In the genomic region with DNA sequence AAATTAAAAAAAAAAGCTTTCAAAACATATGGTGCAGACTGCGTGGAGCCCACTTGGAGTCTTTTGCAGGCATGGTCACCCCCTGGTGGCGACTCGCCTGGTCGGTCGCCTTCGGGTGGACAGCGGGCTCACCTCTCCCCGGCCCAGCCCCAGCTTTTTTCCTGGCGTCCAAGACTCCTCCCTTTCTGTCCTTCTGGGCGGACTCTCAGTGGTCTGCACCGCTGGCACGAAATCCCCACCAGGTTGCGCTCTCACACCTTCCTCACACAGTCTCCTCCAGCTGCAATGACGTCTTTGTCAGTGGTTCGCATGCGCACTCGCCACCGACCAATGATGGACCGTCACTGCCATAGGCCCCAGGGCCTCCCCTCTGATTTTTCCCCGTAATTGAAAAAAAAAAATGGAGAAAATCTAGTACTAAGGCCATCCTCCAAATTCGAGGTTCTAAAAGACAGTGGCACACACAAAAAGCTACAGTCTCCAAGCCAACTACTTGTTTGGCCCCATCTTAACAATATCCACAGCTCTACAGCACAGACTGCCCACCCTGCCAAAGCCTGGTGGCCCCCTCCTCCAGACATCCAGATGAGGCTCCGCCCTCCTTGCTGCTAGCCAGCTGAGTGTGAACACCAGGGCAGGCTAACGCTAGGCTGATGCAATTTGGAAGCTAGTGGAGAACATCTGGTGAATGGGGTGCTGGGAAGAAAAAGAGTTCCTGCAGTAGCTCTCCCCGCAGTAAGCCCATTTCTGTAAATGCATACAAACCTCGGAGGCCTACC, we compare ENCODE assay signal across 7 mouse cellular contexts.
DNase-seq lines count a peak whose midpoint lies in the region; ATAC-seq and TF ChIP-seq lines count a peak whose summit lies in the region.

No protein-coding gene starts in this region.

- 19% methylated on average over 25 of the region's 25 CpGs for WGBS in embryonic facial prominence, embryonic 15.5 days
- 19% methylated on average over 25 of the region's 25 CpGs for WGBS in heart, embryonic 10.5 days
- 17% methylated on average over 25 of the region's 25 CpGs for WGBS in limb, embryonic 14.5 days
- WGBS in midbrain, embryonic 16.5 days = 20% methylated on average over 25 of the region's 25 CpGs

- no peaks in the 10 kb centered on the region for H3K36me3 ChIP-seq in embryonic facial prominence, embryonic 15.5 days
- H3K36me3 ChIP-seq in heart, embryonic 10.5 days = no peaks in the 10 kb centered on the region
- H3K36me3 ChIP-seq in limb, embryonic 14.5 days (ENCODE audit: control insufficient read depth, insufficient read depth, low read length) = no peaks in the 10 kb centered on the region
- no peaks in the 10 kb centered on the region for H3K36me3 ChIP-seq in midbrain, embryonic 16.5 days (ENCODE audit: control insufficient read depth, insufficient read depth, low read length)
- no peaks in the 10 kb centered on the region for H3K36me3 ChIP-seq in splenic B cell, adult 2 months (ENCODE audit: control insufficient read depth, insufficient read depth, low read length, poor library complexity, severe bottlenecking)

- TF ChIP-seq POLR2A in limb, embryonic 14.5 days (IDR thresholded peaks at IDR 0.05; ENCODE audit: borderline replicate concordance, extremely low read depth, insufficient read depth, insufficient read length) = no peak

- ATAC-seq in embryonic facial prominence, embryonic 15.5 days (ENCODE audit: insufficient number of reproducible peaks, low FRiP score, low TSS enrichment, low read depth) = peak; percentile 90
- peak; percentile 91 for ATAC-seq in limb, embryonic 14.5 days (ENCODE audit: low FRiP score, low read depth)
- ATAC-seq in midbrain, embryonic 16.5 days = peak; percentile 98

- H3K4me2 ChIP-seq in embryonic facial prominence, embryonic 15.5 days (replicated peaks) = peak overlapping the region; percentile 36
- H3K4me2 ChIP-seq in limb, embryonic 14.5 days (replicated peaks; ENCODE audit: low read depth, low read length, severe bottlenecking) = peak overlapping the region; percentile 29
- H3K4me2 ChIP-seq in midbrain, embryonic 16.5 days (ENCODE audit: low read length) = peak overlapping the region; percentile 42

- H3K4me3 ChIP-seq in embryonic facial prominence, embryonic 15.5 days (replicated peaks) = peak overlapping the region; percentile 37
- peak overlapping the region; percentile 36 for H3K4me3 ChIP-seq in heart, embryonic 10.5 days
- peak overlapping the region; percentile 22 for H3K4me3 ChIP-seq in limb, embryonic 14.5 days (replicated peaks; ENCODE audit: low read length)
- peak overlapping the region; percentile 29 for H3K4me3 ChIP-seq in midbrain, embryonic 16.5 days (ENCODE audit: low read depth, low read length)

- H3K4me1 ChIP-seq in embryonic facial prominence, embryonic 15.5 days = no peaks in the 10 kb centered on the region
- no peaks in the 10 kb centered on the region for H3K4me1 ChIP-seq in heart, embryonic 10.5 days
- no peaks in the 10 kb centered on the region for H3K4me1 ChIP-seq in limb, embryonic 14.5 days (ENCODE audit: control insufficient read depth, insufficient read depth, low read length)
- H3K4me1 ChIP-seq in midbrain, embryonic 16.5 days (ENCODE audit: control insufficient read depth, insufficient read depth, low read length) = no peaks in the 10 kb centered on the region

- DNase-seq in brain, adult 2 months (ENCODE audit: low read depth, low spot score) = peak; percentile 80
- peak; percentile 95 for DNase-seq in heart, embryonic 10.5 days (ENCODE audit: low spot score)
- DNase-seq in kidney, adult 9 months = peak; percentile 72
- DNase-seq in limb, embryonic 14.5 days (ENCODE audit: low spot score) = peak; percentile 89
- peak; percentile 41 for DNase-seq in splenic B cell, adult 2 months (ENCODE audit: low read depth, low spot score)

- no peak overlapping the region for H3K9ac ChIP-seq in embryonic facial prominence, embryonic 15.5 days
- peak overlapping the region; percentile 36; the same call in 1 of the 2 replicates for H3K9ac ChIP-seq in limb, embryonic 14.5 days (ENCODE audit: low read depth, low read length, severe bottlenecking)
- H3K9ac ChIP-seq in midbrain, embryonic 16.5 days (ENCODE audit: low read depth, low read length) = no peak overlapping the region; the same call in 1 of the 2 replicates

- no peaks in the 10 kb centered on the region for H3K27me3 ChIP-seq in embryonic facial prominence, embryonic 15.5 days
- no peaks in the 10 kb centered on the region for H3K27me3 ChIP-seq in heart, embryonic 10.5 days (ENCODE audit: insufficient read depth, poor library complexity, severe bottlenecking)
- no peaks in the 10 kb centered on the region for H3K27me3 ChIP-seq in limb, embryonic 14.5 days (ENCODE audit: control insufficient read depth, insufficient read depth, low read length)
- H3K27me3 ChIP-seq in midbrain, embryonic 16.5 days (ENCODE audit: control insufficient read depth, insufficient read depth, low read depth, low read length) = no peaks in the 10 kb centered on the region
- no peaks in the 10 kb centered on the region for H3K27me3 ChIP-seq in splenic B cell, adult 2 months (ENCODE audit: control insufficient read depth, insufficient read depth, low read length, poor library complexity, severe bottlenecking)

- peak overlapping the region; percentile 83 for H3K27ac ChIP-seq in embryonic facial prominence, embryonic 15.5 days (replicated peaks)
- H3K27ac ChIP-seq in heart, embryonic 10.5 days = peak overlapping the region; percentile 81
- peak overlapping the region; percentile 84 for H3K27ac ChIP-seq in limb, embryonic 14.5 days (replicated peaks; ENCODE audit: low read depth, low read length)
- H3K27ac ChIP-seq in midbrain, embryonic 16.5 days (ENCODE audit: low read length) = peak overlapping the region; percentile 87

- H3K9me3 ChIP-seq in embryonic facial prominence, embryonic 15.5 days (replicated peaks) = no peaks in the 10 kb centered on the region
- no peaks in the 10 kb centered on the region for H3K9me3 ChIP-seq in heart, embryonic 10.5 days
- no peaks in the 10 kb centered on the region for H3K9me3 ChIP-seq in limb, embryonic 14.5 days (ENCODE audit: control insufficient read depth, low read length)
- H3K9me3 ChIP-seq in midbrain, embryonic 16.5 days (replicated peaks; ENCODE audit: control insufficient read depth, low read length, poor library complexity, severe bottlenecking) = no peaks in the 10 kb centered on the region

Comparison
In these comparisons a context has a peak if more than half of its experiments do, and no peak if none do; other contexts are left out.
1. Peak in every context shown above with its lines: DNase-seq, ATAC-seq, H3K4me3 ChIP-seq and H3K27ac ChIP-seq.
2. DNase-seq: peak in every context shown above with its lines; median percentile 95 in heart, embryonic 10.5 days; 89 in limb, embryonic 14.5 days; 80 in brain, adult 2 months; 72 in kidney, adult 9 months; 41 in splenic B cell, adult 2 months.